Mouse (Mus musculus): ENCODE results near the gene Aldh9a1. TPM values are rescaled to one million over a fixed set of nuclear protein-coding genes. Genes with fewer than 3 reads are reported as not detected.

Aldh9a1 gene
- polyA plus RNA-seq (2012; fragmentation: generic; extraction: Trizol): 10 to 100 TPM; 11.4 to 52.5 TPM

GRCm38 (mm10) chr1:167349815-167350596 is at the start of gene Aldh9a1:
Gene Aldh9a1 (plus strand): TSS chr1:167349991.

GRCm38 (mm10) chr1:167308261-167309054 is 41.3 kb upstream of the Aldh9a1 start, which contains the start of gene Tmco1:
Gene Tmco1 (plus strand): TSS chr1:167308378.

GRCm38 (mm10) chr1:167393683-167394492 is 44.1 kb downstream of the Aldh9a1 start, which contains the start of gene Mgst3:
Gene Mgst3 (minus strand): TSS chr1:167393841.

Other genes with a start within 250 kb of the Aldh9a1 start
- gene Uck2, start 64.7 kb upstream of the Aldh9a1 start, polyA plus RNA-seq (2012; fragmentation: generic; extraction: Trizol): 10 to 100 TPM; 25.1 to 68.4 TPM
- gene Tmco1, start 41.6 kb upstream of the Aldh9a1 start, polyA plus RNA-seq (2012; fragmentation: generic; extraction: Trizol): 10 to 100 TPM in 1 of 2 experiments, 1 to 10 TPM in 1; 9.1 to 37.5 TPM
- gene Mgst3, start 43.9 kb downstream of the Aldh9a1 start, polyA plus RNA-seq (2012; fragmentation: generic; extraction: Trizol): 100 to 1,000 TPM; 112 to 235 TPM
- not detected for gene Lrrc52, start 116.8 kb downstream of the Aldh9a1 start, polyA plus RNA-seq (2012; fragmentation: generic; extraction: Trizol)
- gene Rxrg, start 248.4 kb downstream of the Aldh9a1 start, polyA plus RNA-seq (2012; fragmentation: generic; extraction: Trizol): not detected